Comparison of ENCODE assay signal across 8 mouse cellular contexts in the genomic region with DNA sequence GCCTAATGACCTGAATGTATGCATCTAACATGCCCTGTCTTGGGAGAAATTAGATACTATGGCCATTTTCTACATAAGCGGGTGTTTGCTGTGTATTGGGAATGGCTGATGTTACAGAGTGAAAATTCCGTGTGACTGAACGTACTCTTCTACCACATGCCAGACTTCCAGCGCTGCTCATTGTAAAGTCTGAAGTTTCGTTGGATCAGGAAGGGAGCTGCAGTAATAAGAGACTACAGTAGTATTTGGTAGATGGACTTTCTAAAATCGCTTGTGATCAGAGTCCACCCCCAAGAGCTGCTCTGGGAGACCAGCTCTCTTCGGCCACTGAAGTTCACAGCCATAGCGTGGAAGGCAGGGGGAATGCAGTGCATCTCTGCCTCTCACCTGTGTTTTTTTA. TPM values are rescaled to one million over a fixed set of nuclear protein-coding genes. Genes with fewer than 3 reads are reported as not detected.
DNase-seq lines count a peak whose midpoint lies in the region; ATAC-seq and TF ChIP-seq lines count a peak whose summit lies in the region.

No protein-coding gene starts in this region.

- peak overlapping the region; percentile 88 for H3K9ac ChIP-seq in limb, embryonic 14.5 days (ENCODE audit: low read depth, low read length, severe bottlenecking)
- peak overlapping the region; percentile 86 for H3K9ac ChIP-seq in stomach, embryonic 16.5 days (ENCODE audit: low read length)

- DNase-seq in cerebellum, adult 2 months, result peak in 1 of 2 experiments; percentile 17
- DNase-seq in cerebellum, adult 9-10 months, result no peak
- no peak for DNase-seq in spleen, adult 2 months (ENCODE audit: low read depth in 1 of 2, low spot score in 2 of 2)
- no peak for DNase-seq in spleen, adult 12 weeks (ENCODE audit: low spot score)
- DNase-seq in limb, embryonic 14.5 days (ENCODE audit: low spot score), result peak; percentile 27
- DNase-seq in adrenal gland, postnatal 25 days, result no peak
- no peak for DNase-seq in ovary, postnatal 10 days (ENCODE audit: low spot score)

- H3K36me3 ChIP-seq in spleen, adult 2 months (ENCODE audit: control insufficient read depth, insufficient read depth, low read length), result peaks cover under 1% of the 10 kb centered on the region; the same call in 1 of the 2 replicates
- H3K36me3 ChIP-seq in limb, embryonic 14.5 days (ENCODE audit: control insufficient read depth, insufficient read depth, low read length), result peaks cover 24% of the 10 kb centered on the region
- peaks cover 14% of the 10 kb centered on the region; the same call in 1 of the 2 replicates for H3K36me3 ChIP-seq in stomach, embryonic 16.5 days (ENCODE audit: control insufficient read depth, insufficient read depth, low read length)

- H3K27me3 ChIP-seq in cerebellum, adult 2 months (ENCODE audit: control insufficient read depth, insufficient read depth, low read length), result no peaks in the 10 kb centered on the region
- no peaks in the 10 kb centered on the region for H3K27me3 ChIP-seq in spleen, adult 2 months (ENCODE audit: control insufficient read depth, insufficient read depth, low read length)
- H3K27me3 ChIP-seq in limb, embryonic 14.5 days (ENCODE audit: control insufficient read depth, insufficient read depth, low read length), result no peaks in the 10 kb centered on the region
- no peaks in the 10 kb centered on the region for H3K27me3 ChIP-seq in stomach, embryonic 16.5 days (ENCODE audit: control insufficient read depth, insufficient read depth, low read length)

- peak overlapping the region; percentile 70 for H3K4me3 ChIP-seq in cerebellum, adult 2 months (replicated peaks; ENCODE audit: insufficient read depth, low read depth, low read length)
- H3K4me3 ChIP-seq in spleen, adult 2 months (ENCODE audit: extremely low read depth, insufficient read depth, insufficient read length), result peak overlapping the region; percentile 68
- peak overlapping the region; percentile 75 for H3K4me3 ChIP-seq in limb, embryonic 14.5 days (replicated peaks; ENCODE audit: low read length)
- peak overlapping the region; percentile 85 for H3K4me3 ChIP-seq in stomach, embryonic 16.5 days (replicated peaks; ENCODE audit: low read length)

- peak overlapping the region; percentile 85; the same call in 1 of the 2 replicates for H3K27ac ChIP-seq in cerebellum, adult 2 months (ENCODE audit: insufficient read depth, low read length)
- H3K27ac ChIP-seq in spleen, adult 2 months (ENCODE audit: insufficient read depth, low read length), result no peak overlapping the region
- H3K27ac ChIP-seq in limb, embryonic 14.5 days (replicated peaks; ENCODE audit: low read depth, low read length), result peak overlapping the region; percentile 95
- H3K27ac ChIP-seq in stomach, embryonic 16.5 days (ENCODE audit: low read length), result peak overlapping the region; percentile 94

- no peak for TF ChIP-seq CTCF in cerebellum, adult 2 months (IDR thresholded peaks at IDR 0.05; ENCODE audit: borderline replicate concordance, insufficient read depth, low read depth, low read length)
- TF ChIP-seq CTCF in spleen, adult 2 months (IDR thresholded peaks at IDR 0.05; ENCODE audit: extremely low read depth, insufficient read depth, insufficient read length, insufficient replicate concordance), result no peak

- no peaks in the 10 kb centered on the region for H3K9me3 ChIP-seq in limb, embryonic 14.5 days (ENCODE audit: control insufficient read depth, low read length)
- H3K9me3 ChIP-seq in stomach, embryonic 16.5 days (replicated peaks; ENCODE audit: control insufficient read depth, low read length), result no peaks in the 10 kb centered on the region

- TF ChIP-seq POLR2A in cerebellum, adult 2 months (IDR thresholded peaks at IDR 0.05; ENCODE audit: borderline replicate concordance, insufficient read depth, low read length), result no peak
- TF ChIP-seq POLR2A in spleen, adult 2 months (IDR thresholded peaks at IDR 0.05; ENCODE audit: low read depth, low read length), result no peak
- no peak for TF ChIP-seq POLR2A in limb, embryonic 14.5 days (IDR thresholded peaks at IDR 0.05; ENCODE audit: borderline replicate concordance, extremely low read depth, insufficient read depth, insufficient read length)

- peak overlapping the region; percentile 67 for H3K4me2 ChIP-seq in limb, embryonic 14.5 days (replicated peaks; ENCODE audit: low read depth, low read length, severe bottlenecking)
- H3K4me2 ChIP-seq in stomach, embryonic 16.5 days (ENCODE audit: low read depth, low read length), result peak overlapping the region; percentile 84

- 6% methylated on average over 8 of the region's 8 CpGs for WGBS in cerebellum, adult 2 months
- 9% methylated on average over 8 of the region's 8 CpGs for WGBS in spleen, adult 2 months
- WGBS in limb, embryonic 14.5 days, result under 1% methylated on average over 8 of the region's 8 CpGs
- WGBS in stomach, embryonic 16.5 days, result 1% methylated on average over 8 of the region's 8 CpGs

- ATAC-seq in limb, embryonic 14.5 days (ENCODE audit: low FRiP score, low read depth), result no peak
- no peak for ATAC-seq in stomach, embryonic 16.5 days (ENCODE audit: insufficient read depth, low FRiP score)

- H3K4me1 ChIP-seq in cerebellum, adult 2 months (ENCODE audit: control insufficient read depth, insufficient read depth, low read length), result peaks cover 3% of the 10 kb centered on the region; the same call in 1 of the 2 replicates
- H3K4me1 ChIP-seq in spleen, adult 2 months (ENCODE audit: control insufficient read depth, insufficient read depth, insufficient read length), result peaks cover 6% of the 10 kb centered on the region; the same call in 1 of the 2 replicates
- peaks cover 9% of the 10 kb centered on the region for H3K4me1 ChIP-seq in limb, embryonic 14.5 days (ENCODE audit: control insufficient read depth, insufficient read depth, low read length)
- peaks cover 16% of the 10 kb centered on the region for H3K4me1 ChIP-seq in stomach, embryonic 16.5 days (ENCODE audit: control insufficient read depth, insufficient read depth, low read length)

RNA-seq across cellular contexts. Expression of gene Dut, which starts 1.3 kb away (rescaled TPM):
- polyA plus RNA-seq in cerebellum, adult 2 months (2012; rRNA removed), result 42.6 and 44.8 TPM in 2 replicates
- 14.3 and 32.4 TPM in 2 replicates for polyA plus RNA-seq in spleen, adult 2 months (2012; rRNA removed)
- 74.7 and 101 TPM in 2 replicates for polyA plus RNA-seq in limb, embryonic 14.5 days (2012; rRNA removed)
- 126 and 129 TPM in 2 replicates for polyA plus RNA-seq in limb, embryonic 14.5 days (2014; fragmentation: Nextera tagmentation; extraction: Ambion mirVana)
- polyA plus RNA-seq in stomach, embryonic 16.5 days (2015; fragmentation: Nextera tagmentation; extraction: Ambion mirVana), result 90.3 and 97.6 TPM in 2 replicates
- 24.5 and 33.5 TPM in 2 replicates for total RNA-seq in adrenal gland, postnatal 25 days (2021)
